Mouse (Mus musculus) megakaryocyte progenitor cell, adult 5-6 weeks (primary cell): ENCODE data around the gene Sfxn1. TPM values are rescaled to one million over a fixed set of nuclear protein-coding genes. Genes with fewer than 3 reads are reported as not detected.

Experiments used
- ATAC-seq: replicated peaks from 2 replicates; pipeline ENCODE4 v1.8.0; 2016; ENCODE audit warnings: mild to moderate bottlenecking, moderate TSS enrichment, inconsistent platforms; ENCODE audit not compliant: poor library complexity
- total RNA-seq, 2 experiments: library from RNA; stranded (forward) in 1 of 2; stranded (reverse) in 1 of 2; fragments of 157-497, 149-512 nt in 1 of 2; fragments of 200-1000 nt in 1 of 2; gene quantifications; 2 replicates each; pipeline versions ENCODE4 v1.2.3 to v1.2.4; 2015 to 2017

The Sfxn1 gene
- total RNA-seq, 2 experiments from 2014 or later = 82.3 to 162 TPM

DNA sequence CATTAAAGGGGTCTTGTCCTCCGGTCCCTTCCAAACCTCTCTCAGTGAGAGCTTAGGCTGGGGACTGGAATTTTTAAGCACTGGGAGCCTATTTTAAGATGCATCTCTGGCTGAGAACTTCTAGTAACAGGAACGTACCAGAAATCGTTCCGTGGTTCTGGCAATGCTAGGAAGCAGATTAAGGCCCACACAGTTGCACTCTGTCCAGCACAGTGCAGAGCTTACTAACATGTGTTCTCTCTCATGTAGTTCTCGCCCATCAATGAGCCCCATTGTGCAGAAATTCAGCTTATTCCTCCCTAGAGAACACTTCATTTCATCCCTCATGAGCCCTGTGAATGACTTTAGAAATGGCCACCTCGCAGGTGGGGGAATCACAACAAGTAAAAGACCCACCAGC is 44.1 kb downstream of the Sfxn1 start:
- ATAC-seq = no peak

GRCm38 (mm10) chr13:54118355-54118754 is 46.7 kb downstream of the Sfxn1 start:
- ATAC-seq = no peak

- ATAC-seq = no peak
Measured at GRCm38 (mm10) chr13:54137756-54138410, 66.2 kb downstream of the Sfxn1 start.

DNA sequence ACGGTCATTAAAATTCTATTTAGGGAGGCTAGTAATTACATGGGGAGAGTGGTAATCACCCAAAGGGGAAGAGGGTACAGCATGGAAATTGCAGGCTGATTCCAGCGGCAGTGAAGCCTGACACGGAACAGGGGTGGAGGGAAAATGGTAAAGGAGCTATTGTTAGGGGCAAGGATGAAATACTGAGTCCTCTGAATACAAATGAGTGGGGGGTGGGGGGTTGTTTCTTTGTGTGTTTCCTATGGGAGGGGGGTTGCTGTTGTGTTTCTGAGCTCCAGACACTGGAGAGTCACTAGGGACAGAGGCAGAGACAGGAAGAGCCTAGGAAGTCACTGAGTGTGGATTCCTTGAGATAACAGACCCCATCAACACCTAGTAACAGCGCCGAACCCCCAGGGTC is 72.1 kb downstream of the Sfxn1 start:
- no peak for ATAC-seq

DNA sequence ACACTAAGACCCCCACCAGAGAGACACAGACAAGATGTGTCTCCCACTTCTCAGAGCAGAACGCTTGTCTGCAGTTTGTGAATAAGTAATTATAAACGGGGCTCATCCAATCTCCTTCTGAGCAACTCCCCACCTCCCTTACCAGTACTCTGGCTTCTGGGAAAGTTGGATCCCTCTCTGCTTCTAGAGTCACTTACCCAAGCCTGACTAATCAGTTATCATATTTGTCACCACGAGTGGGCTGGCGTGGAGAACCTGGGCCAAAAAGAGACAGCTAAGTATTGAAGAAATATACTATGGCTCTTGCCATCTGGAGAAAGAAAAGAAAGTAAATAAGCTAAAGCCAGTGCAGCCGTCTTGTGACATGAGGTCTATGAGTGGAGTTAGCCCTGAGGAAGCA is 73.0 kb downstream of the Sfxn1 start:
- ATAC-seq = no peak

GRCm38 (mm10) chr13:54147328-54147727 is 75.7 kb downstream of the Sfxn1 start:
- no peak for ATAC-seq

GRCm38 (mm10) chr13:54152421-54152820 is 80.8 kb downstream of the Sfxn1 start:
- no peak for ATAC-seq

- no peak for ATAC-seq
Measured at GRCm38 (mm10) chr13:54152911-54153310, 81.2 kb downstream of the Sfxn1 start.

DNA sequence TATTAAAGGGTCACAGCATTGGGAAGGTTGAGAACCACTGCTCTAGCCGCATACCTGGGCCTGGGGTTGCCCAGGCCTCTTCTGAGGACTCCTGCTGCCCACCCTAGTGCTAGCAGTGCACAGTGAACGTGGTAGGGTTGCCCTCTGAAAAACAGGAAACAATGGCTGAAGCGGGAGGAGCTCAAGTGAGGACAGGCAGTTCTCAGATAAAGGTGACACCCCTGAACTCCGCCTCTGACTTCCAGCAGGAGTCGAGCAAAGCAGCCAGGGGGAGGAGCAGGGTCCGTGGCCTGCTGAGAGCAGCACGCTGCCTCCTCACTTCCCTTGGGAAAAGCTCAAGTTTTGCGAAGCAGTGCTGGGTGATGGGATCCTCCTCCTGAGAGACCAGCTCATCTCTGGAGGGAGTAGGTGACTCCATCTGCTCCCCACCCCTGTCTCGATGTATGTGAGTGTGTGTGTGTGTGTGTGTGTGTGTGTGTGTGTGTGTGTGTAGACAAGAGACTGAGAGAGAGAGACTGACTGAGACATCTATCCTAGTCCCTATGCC is 82.1 kb downstream of the Sfxn1 start:
- peak; percentile 88 for ATAC-seq

GRCm38 (mm10) chr13:54155822-54156221 is 84.2 kb downstream of the Sfxn1 start:
- ATAC-seq = no peak

Other genes with a start within 250 kb of the Sfxn1 start
- not detected in 2 replicates for gene Drd1, start 16.2 kb upstream of the Sfxn1 start, total RNA-seq (2015)
- gene Drd1, start 16.2 kb upstream of the Sfxn1 start, total RNA-seq (2017) = not detected in 2 replicates
- gene Hrh2, start 120.3 kb downstream of the Sfxn1 start, total RNA-seq (2015) = 6.7 and 7.8 TPM in 2 replicates
- 2.8 and 4.1 TPM in 2 replicates for gene Hrh2, start 120.3 kb downstream of the Sfxn1 start, total RNA-seq (2017)